Mouse (Mus musculus) heart, embryonic 13.5 days (tissue): ENCODE data around the gene Tmem40. TPM values are rescaled to one million over a fixed set of nuclear protein-coding genes. Genes with fewer than 3 reads are reported as not detected.
A peak's percentile ranks its signal among the peaks of the same experiment; 100 is the strongest.

Source experiments
- ATAC-seq: fragments of 200-750 bp; cut with Nextera tagmentation; 2 replicates; pipeline ENCODE4 v1.8.0; 2017; ENCODE audit warnings: moderate TSS enrichment; ENCODE audit not compliant: insufficient number of reproducible peaks, low FRiP score, low TSS enrichment; ENCODE audit errors: extremely low read depth
- H3K27ac ChIP-seq: fragments of 300-500 bp; sonication (generic); replicated peaks from 2 replicates; pipeline ENCODE4 v1.5.1; 2015; ENCODE audit warnings: moderate library complexity, mild to moderate bottlenecking, inconsistent platforms
- H3K27me3 ChIP-seq: fragments of 300-500 bp; sonication (generic); replicated peaks from 2 replicates; pipeline ENCODE4 v1.6.1; 2015; ENCODE audit warnings: mild to moderate bottlenecking, inconsistent platforms
- H3K36me3 ChIP-seq: fragments of 300-500 bp; sonication (generic); 2 replicates; pipeline ENCODE4 v1.6.1; 2015; ENCODE audit warnings: mild to moderate bottlenecking, inconsistent platforms
- H3K4me1 ChIP-seq: fragments of 300-500 bp; sonication (generic); 2 replicates; pipeline ENCODE4 v1.6.1; 2015; ENCODE audit warnings: inconsistent platforms
- H3K4me2 ChIP-seq: fragments of 300-500 bp; sonication (generic); 2 replicates; pipeline ENCODE4 v1.6.1; 2015; ENCODE audit warnings: inconsistent platforms, mild to moderate bottlenecking, moderate library complexity
- H3K4me3 ChIP-seq: fragments of 300-500 bp; sonication (generic); 2 replicates; pipeline ENCODE4 v1.5.1; 2015; ENCODE audit warnings: moderate library complexity, mild to moderate bottlenecking, inconsistent platforms
- H3K9ac ChIP-seq: fragments of 300-500 bp; sonication (generic); 2 replicates; pipeline ENCODE4 v1.6.1; 2015; ENCODE audit warnings: inconsistent platforms, mild to moderate bottlenecking, moderate library complexity
- H3K9me3 ChIP-seq: fragments of 300-500 bp; sonication (generic); 2 replicates; pipeline ENCODE4 v1.6.1; 2016; ENCODE audit warnings: inconsistent platforms
- WGBS: fragments of 180-500 bp; shearing (Covaris S2); methylation state at CpG from one replicate; pipeline ENCODE4 v1.1.7; 2015; ENCODE audit warnings: mixed read lengths; 5-methylcytosine and 5-hydroxymethylcytosine counted together
- polyA plus RNA-seq: library from polyadenylated mRNA; unstranded; fragments of >200 nt; fragmentation: Nextera tagmentation; extraction: Ambion mirVana; gene quantifications from 2 replicates; pipeline ENCODE4 v1.2.1, GENCODE M21; 2015

Gene Tmem40
- polyA plus RNA-seq, 1 experiment from 2014 or later: 1.5 TPM

DNA sequence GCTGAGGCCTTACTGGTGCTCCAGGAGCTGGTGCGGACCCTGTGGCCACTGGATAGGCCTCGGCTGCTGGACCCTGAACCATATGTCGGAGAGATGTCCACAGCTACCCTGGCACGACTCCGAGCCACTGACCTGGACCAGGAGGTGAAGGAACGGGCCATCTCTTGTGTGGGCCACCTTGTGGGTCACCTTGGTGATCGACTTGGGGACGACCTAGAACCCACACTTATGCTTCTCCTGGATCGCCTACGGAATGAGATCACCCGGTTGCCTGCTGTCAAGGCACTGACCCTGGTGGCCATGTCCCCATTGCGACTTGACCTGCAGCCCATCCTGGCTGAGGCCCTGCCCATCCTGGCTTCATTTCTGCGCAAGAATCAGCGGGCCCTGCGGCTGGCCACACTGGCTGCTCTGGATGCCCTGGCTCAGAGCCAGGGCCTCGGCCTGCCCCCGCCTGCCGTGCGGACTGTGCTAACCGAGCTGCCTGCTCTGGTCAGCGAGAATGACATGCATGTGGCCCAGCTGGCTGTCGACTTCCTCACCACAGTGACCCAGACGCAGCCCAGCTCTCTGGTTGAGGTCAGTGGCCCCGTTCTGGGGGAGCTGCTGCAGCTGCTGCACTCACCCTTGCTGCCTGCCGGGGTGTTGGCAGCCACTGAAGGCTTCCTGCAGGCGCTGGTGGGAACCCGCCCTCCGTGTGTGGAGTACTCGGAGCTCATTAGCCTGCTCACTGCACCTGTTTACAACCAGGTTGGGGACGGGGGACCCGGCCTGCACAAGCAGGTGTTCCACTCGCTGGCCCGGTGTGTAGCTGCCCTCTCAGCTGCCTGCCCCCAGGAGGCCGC is 29.9 kb upstream of the Tmem40 start:
- H3K27ac ChIP-seq: no peak overlapping the region

DNA sequence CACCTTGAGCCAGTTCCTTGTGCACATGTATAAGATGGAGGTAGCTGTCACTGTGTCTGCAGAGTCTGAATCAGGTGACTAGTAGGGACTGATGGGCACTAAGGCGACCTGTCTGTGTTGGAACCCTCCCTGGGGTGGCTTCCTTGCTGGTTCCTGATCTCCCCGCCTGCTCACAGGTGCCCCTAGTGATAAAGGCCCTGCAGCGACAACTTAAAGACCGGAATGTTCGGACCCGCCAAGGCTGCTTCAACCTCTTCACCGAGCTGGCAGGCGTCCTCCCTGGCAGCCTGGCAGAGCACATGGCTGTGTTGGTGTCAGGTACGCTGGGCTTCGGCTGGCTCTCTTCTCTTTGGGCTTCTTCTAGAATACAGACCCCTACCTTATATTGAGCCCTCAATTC is 28.8 kb upstream of the Tmem40 start:
- peaks cover 100% of the 10 kb centered on the region for H3K36me3 ChIP-seq
- no peak overlapping the region for H3K4me2 ChIP-seq
- 76% methylated on average over 10 of the region's 10 CpGs for whole genome bisulfite sequencing
- H3K4me3 ChIP-seq: no peak overlapping the region
- no peak overlapping the region; the same call in 1 of the 2 replicates for H3K9ac ChIP-seq
- H3K27me3 ChIP-seq: no peaks in the 10 kb centered on the region
- H3K4me1 ChIP-seq: peaks cover 18% of the 10 kb centered on the region
- H3K9me3 ChIP-seq: no peaks in the 10 kb centered on the region
- H3K27ac ChIP-seq: no peak overlapping the region
- no peak for ATAC-seq

More for the DNA sequence above, 29.9 kb upstream of the Tmem40 start:
- 0 out of 2 replicates have a peak, but pooled peaks have one; percentile 19 for ATAC-seq
- Histone ChIP-seq H3K27me3 (no peaks in the 10 kb centered on the region), H3K4me1 (peaks cover 18% of the 10 kb centered on the region), H3K4me3 (no peak overlapping the region), H3K9ac (no peak overlapping the region), H3K9me3 (no peaks in the 10 kb centered on the region), H3K4me2 (no peak overlapping the region), H3K36me3 (peaks cover 100% of the 10 kb centered on the region)
- 64% methylated on average over 34 of the region's 34 CpGs for WGBS

DNA sequence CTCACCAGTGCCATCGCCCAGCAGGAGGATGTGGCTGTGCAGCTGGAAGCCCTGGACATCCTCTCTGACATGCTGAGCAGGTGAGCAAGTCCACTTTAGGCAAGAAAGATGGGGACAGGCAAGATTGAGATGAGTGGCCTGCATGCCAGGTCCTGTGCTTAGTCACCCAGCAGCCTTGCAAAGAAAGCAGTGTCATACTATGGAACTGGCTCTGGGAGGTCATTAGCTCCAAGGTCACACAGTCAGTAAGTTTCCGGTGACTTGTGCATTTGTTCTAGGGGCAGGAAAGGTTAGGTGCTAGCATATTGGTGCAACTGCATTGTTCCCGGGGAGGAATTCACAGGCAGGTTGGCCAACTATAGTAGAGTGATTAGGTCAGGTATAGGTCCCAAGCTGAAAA is 20.6 kb upstream of the Tmem40 start:
- no peak overlapping the region for H3K4me3 ChIP-seq
- H3K9ac ChIP-seq: peak overlapping the region; percentile 2; the same call in 1 of the 2 replicates
- H3K27ac ChIP-seq: no peak overlapping the region
- ATAC-seq: no peak
- WGBS: 80% methylated on average over 3 of the region's 3 CpGs
- H3K36me3 ChIP-seq: peaks cover 97% of the 10 kb centered on the region
- peaks cover 15% of the 10 kb centered on the region for H3K4me1 ChIP-seq
- H3K9me3 ChIP-seq: no peaks in the 10 kb centered on the region
- no peaks in the 10 kb centered on the region for H3K27me3 ChIP-seq
- no peak overlapping the region for H3K4me2 ChIP-seq

DNA sequence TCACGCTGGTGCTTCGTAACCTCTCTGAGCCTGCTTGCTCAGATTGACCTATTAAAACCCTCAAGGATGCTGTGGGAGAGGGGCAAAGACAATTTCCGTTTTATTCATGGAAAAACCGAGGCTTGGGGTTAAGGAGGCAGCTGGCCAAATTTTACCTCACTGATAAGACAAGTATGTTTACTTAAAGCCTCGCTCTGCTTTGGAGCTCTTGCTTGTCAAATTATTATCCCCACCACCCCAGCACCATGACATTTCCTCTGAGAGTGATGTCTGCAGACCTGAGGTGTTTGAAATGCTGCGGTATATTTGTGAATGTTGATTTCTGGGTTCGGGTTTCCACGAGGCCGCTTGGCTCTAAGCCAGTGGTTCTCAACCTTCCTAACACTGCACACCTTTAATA is 14.2 kb upstream of the Tmem40 start:
- peak overlapping the region; percentile 77 for H3K4me3 ChIP-seq
- WGBS: 14% methylated on average over 9 of the region's 9 CpGs
- no peak for ATAC-seq

GRCm38 (mm10) chr6:115775838-115776237 is 13.6 kb upstream of the Tmem40 start:
- H3K9me3 ChIP-seq: peaks cover 3% of the 10 kb centered on the region; the same call in 1 of the 2 replicates
- 13% methylated on average over 3 of the region's 3 CpGs for WGBS
- H3K4me3 ChIP-seq: peak overlapping the region; percentile 77
- H3K27me3 ChIP-seq: no peaks in the 10 kb centered on the region
- H3K27ac ChIP-seq: peak overlapping the region; percentile 98
- peak overlapping the region; percentile 94 for H3K9ac ChIP-seq
- H3K36me3 ChIP-seq: peaks cover 35% of the 10 kb centered on the region
- H3K4me1 ChIP-seq: peaks cover 49% of the 10 kb centered on the region
- peak overlapping the region; percentile 93 for H3K4me2 ChIP-seq
- peak; percentile 38; the same call in 1 of the 2 replicates for ATAC-seq

More for the DNA sequence above, 14.2 kb upstream of the Tmem40 start:
- H3K27ac ChIP-seq: peak overlapping the region; percentile 98
- H3K9me3 ChIP-seq: peaks cover 3% of the 10 kb centered on the region; the same call in 1 of the 2 replicates
- H3K27me3 ChIP-seq: no peaks in the 10 kb centered on the region
- peak overlapping the region; percentile 93 for H3K4me2 ChIP-seq
- peaks cover 46% of the 10 kb centered on the region for H3K4me1 ChIP-seq
- H3K36me3 ChIP-seq: peaks cover 40% of the 10 kb centered on the region
- H3K9ac ChIP-seq: peak overlapping the region; percentile 94

DNA sequence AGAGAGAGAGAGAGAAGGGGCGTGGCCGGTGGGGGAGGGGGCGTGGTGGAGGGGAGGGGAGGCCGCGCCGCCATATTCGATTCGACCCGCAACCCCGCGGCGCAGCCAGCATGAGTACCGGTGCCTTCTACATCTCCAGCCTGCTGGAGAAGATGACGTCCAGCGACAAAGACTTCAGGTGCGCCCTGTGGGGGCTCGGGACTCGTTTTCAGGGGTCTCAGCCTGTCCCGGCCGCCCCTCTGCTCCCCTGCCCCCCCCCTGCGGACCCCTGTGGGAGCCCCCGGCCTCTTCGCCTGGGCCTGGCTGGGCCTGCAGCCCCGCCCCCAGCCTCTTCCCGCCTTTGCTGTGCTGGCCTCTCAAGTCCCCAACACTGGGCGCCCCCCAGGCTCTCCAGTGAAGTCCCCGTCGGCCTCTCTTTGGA is 12.3 kb upstream of the Tmem40 start, which contains the start of gene Cand2:
Gene Cand2 (plus strand): TSS at position 38 of the 421 bp plus-strand sequence.
- H3K9me3 ChIP-seq: peaks cover 3% of the 10 kb centered on the region; the same call in 1 of the 2 replicates
- no peaks in the 10 kb centered on the region for H3K27me3 ChIP-seq
- peak; percentile 57 for ATAC-seq
- WGBS: under 1% methylated on average over 28 of the region's 28 CpGs
- H3K9ac ChIP-seq: peak within 1 kb of the TSS; percentile 94
- peaks cover 21% of the 10 kb centered on the region for H3K36me3 ChIP-seq
- peak within 1 kb of the TSS; percentile 93 for H3K4me2 ChIP-seq
- H3K4me1 ChIP-seq: peaks cover 50% of the 10 kb centered on the region
- H3K4me3 ChIP-seq: peak within 1 kb of the TSS; percentile 77
- H3K27ac ChIP-seq: peak within 1 kb of the TSS; percentile 98

GRCm38 (mm10) chr6:115773966-115774413 is 11.8 kb upstream of the Tmem40 start:
- H3K9ac ChIP-seq: peak overlapping the region; percentile 77
- H3K9me3 ChIP-seq: peaks cover 3% of the 10 kb centered on the region; the same call in 1 of the 2 replicates
- peak overlapping the region; percentile 93 for H3K4me2 ChIP-seq
- no peaks in the 10 kb centered on the region for H3K27me3 ChIP-seq
- ATAC-seq: peak; percentile 77
- peak overlapping the region; percentile 98 for H3K27ac ChIP-seq
- H3K4me1 ChIP-seq: peaks cover 49% of the 10 kb centered on the region
- peaks cover 17% of the 10 kb centered on the region for H3K36me3 ChIP-seq
- 2% methylated on average over 14 of the region's 14 CpGs for WGBS
- peak overlapping the region; percentile 77 for H3K4me3 ChIP-seq

- Histone ChIP-seq H3K4me2 (no peak overlapping the region), H3K4me1 (peaks cover 40% of the 10 kb centered on the region), H3K4me3 (no peak overlapping the region), H3K27ac (no peak overlapping the region), H3K36me3 (peaks cover 6% of the 10 kb centered on the region), H3K9me3 (peaks cover 3% of the 10 kb centered on the region; the same call in 1 of the 2 replicates), H3K9ac (no peak overlapping the region), H3K27me3 (no peaks in the 10 kb centered on the region)
- ATAC-seq: no peak
- no CpG with 5 or more reads among the region's 1 CpGs for WGBS
Measured at GRCm38 (mm10) chr6:115772604-115773003, 10.4 kb upstream of the Tmem40 start.

- H3K27ac ChIP-seq: no peak overlapping the region
- H3K4me3 ChIP-seq: no peak overlapping the region
- no peak overlapping the region for H3K9ac ChIP-seq
- 66% methylated on average over 6 of the region's 6 CpGs for WGBS
- H3K27me3 ChIP-seq: no peaks in the 10 kb centered on the region
- peaks cover 41% of the 10 kb centered on the region for H3K4me1 ChIP-seq
- ATAC-seq: no peak
- H3K9me3 ChIP-seq: peaks cover 3% of the 10 kb centered on the region; the same call in 1 of the 2 replicates
- H3K36me3 ChIP-seq: peaks cover 3% of the 10 kb centered on the region; the same call in 1 of the 2 replicates
- H3K4me2 ChIP-seq: no peak overlapping the region
Measured at GRCm38 (mm10) chr6:115772201-115772600, 10.0 kb upstream of the Tmem40 start.

DNA sequence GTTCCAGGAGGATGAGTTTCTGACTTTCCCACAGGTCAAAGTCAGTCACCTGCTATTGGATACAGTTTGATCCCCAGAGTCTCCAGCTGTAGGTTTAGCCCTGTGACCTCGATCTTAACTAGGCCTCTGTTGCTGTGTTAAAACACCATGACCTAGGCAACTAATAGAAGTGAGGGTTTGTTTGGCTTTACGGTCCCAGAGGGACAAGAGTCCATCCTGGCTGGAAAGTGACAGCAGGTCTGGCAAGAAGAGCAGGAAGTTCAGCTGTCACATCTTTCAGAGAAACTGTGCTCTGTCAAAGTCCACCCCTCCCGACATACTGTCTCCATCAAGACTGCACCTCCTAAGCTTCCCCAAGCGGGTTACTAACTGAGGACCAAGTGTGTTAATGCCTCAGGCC is 8.6 kb upstream of the Tmem40 start:
- 63% methylated on average over 4 of the region's 4 CpGs for WGBS
- no peaks in the 10 kb centered on the region for H3K36me3 ChIP-seq

GRCm38 (mm10) chr6:115770059-115770670 is 8.0 kb upstream of the Tmem40 start:
- H3K4me1 ChIP-seq: peaks cover 22% of the 10 kb centered on the region
- no peaks in the 10 kb centered on the region for H3K36me3 ChIP-seq
- ATAC-seq: no peak
- WGBS: 82% methylated on average over 20 of the region's 20 CpGs
- H3K9ac ChIP-seq: no peak overlapping the region
- no peaks in the 10 kb centered on the region for H3K27me3 ChIP-seq
- peaks cover 3% of the 10 kb centered on the region; the same call in 1 of the 2 replicates for H3K9me3 ChIP-seq
- no peak overlapping the region for H3K27ac ChIP-seq
- no peak overlapping the region for H3K4me3 ChIP-seq
- no peak overlapping the region for H3K4me2 ChIP-seq

More for the DNA sequence above, 8.6 kb upstream of the Tmem40 start:
- no peak overlapping the region for H3K9ac ChIP-seq
- H3K4me2 ChIP-seq: no peak overlapping the region
- 0 out of 2 replicates have a peak overlapping the region, but pooled peaks have one; percentile 7 for H3K27ac ChIP-seq
- peaks cover 3% of the 10 kb centered on the region; the same call in 1 of the 2 replicates for H3K9me3 ChIP-seq
- peaks cover 29% of the 10 kb centered on the region for H3K4me1 ChIP-seq
- no peak for ATAC-seq
- H3K4me3 ChIP-seq: no peak overlapping the region
- H3K27me3 ChIP-seq: no peaks in the 10 kb centered on the region
